Mouse (Mus musculus): ENCODE results near the gene Gpr171.

Gpr171 gene

DNA sequence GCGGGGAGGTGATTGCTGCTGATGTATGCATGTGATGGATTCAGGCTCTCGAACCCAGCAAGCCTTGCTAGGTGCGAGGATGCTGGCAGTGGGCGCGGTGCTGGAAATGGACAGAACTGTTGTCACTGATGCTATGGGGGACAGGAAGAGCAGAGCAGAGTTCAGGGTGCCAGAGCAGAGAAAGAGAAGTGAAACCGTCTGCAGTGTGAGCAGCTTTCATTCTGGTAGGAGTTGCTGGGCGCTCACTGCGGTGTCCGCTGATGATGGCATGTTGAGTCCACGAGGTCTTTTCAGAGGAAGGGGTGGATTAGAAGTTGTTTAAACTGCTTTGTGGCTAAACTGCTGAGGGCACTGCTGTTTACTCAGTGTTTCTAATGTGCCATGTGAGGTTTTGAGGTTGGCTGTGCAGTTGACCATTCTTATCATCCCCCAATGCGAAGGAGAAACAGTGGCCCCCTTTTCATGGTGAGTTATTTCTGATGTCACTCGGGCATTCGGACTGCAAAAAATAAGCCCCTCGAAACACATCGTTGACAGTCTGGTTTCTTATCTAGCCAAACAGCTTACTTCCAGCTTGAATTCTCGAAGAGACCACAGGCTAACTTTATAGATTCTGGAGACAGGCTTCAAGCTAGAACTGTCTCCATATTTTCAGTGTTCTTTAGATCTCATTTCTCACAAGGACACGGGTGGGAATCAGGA is 46.6 kb downstream of the Gpr171 start:
- no peak for DNase-seq (ENCODE audit: low read depth in 2 of 2, low spot score in 2 of 2)
